Mouse (Mus musculus) erythroblast, embryonic 14.5 days (primary cell): ENCODE measurements around the gene Tmem9b. TPM values are rescaled to one million over a fixed set of nuclear protein-coding genes. Genes with fewer than 3 reads are reported as not detected.

Experiments used
- H3K27me3 ChIP-seq: 2 replicates; pipeline ENCODE4 v1.6.1; 2012; ENCODE audit warnings: inconsistent platforms; ENCODE audit not compliant: control insufficient read depth
- H3K36me3 ChIP-seq: 2 replicates; pipeline ENCODE4 v1.6.1; 2012; ENCODE audit warnings: mild to moderate bottlenecking, inconsistent platforms; ENCODE audit not compliant: control insufficient read depth
- H3K4me1 ChIP-seq: 2 replicates; pipeline ENCODE4 v1.6.1; 2012; ENCODE audit warnings: inconsistent platforms; ENCODE audit not compliant: control insufficient read depth
- H3K4me3 ChIP-seq: replicated peaks from 2 replicates; pipeline ENCODE3; 2012; ENCODE audit warnings: moderate library complexity, mild to moderate bottlenecking, inconsistent platforms
- H3K9me3 ChIP-seq: 2 replicates; pipeline ENCODE4 v1.6.1; 2012; ENCODE audit warnings: low read length, inconsistent platforms, mixed read lengths; ENCODE audit not compliant: control insufficient read depth
- GATA1 ChIP-seq: IDR thresholded peaks from 2 replicates; pipeline ENCODE4 v1.6.1; 2012; ENCODE audit warnings: low read length, inconsistent platforms, mixed read lengths
- TAL1 ChIP-seq: IDR thresholded peaks from 3 replicates; pipeline ENCODE4 v1.6.1; 2012; ENCODE audit warnings: low read length, inconsistent platforms, mixed read lengths
- polyA plus RNA-seq: library from polyadenylated mRNA; stranded (reverse); fragments of >175 nt; gene quantifications from 2 replicates; pipeline ENCODE4 v1.2.3, GENCODE M21; 2012

The Tmem9b gene
- polyA plus RNA-seq, 1 experiment = 0.51 TPM

DNA sequence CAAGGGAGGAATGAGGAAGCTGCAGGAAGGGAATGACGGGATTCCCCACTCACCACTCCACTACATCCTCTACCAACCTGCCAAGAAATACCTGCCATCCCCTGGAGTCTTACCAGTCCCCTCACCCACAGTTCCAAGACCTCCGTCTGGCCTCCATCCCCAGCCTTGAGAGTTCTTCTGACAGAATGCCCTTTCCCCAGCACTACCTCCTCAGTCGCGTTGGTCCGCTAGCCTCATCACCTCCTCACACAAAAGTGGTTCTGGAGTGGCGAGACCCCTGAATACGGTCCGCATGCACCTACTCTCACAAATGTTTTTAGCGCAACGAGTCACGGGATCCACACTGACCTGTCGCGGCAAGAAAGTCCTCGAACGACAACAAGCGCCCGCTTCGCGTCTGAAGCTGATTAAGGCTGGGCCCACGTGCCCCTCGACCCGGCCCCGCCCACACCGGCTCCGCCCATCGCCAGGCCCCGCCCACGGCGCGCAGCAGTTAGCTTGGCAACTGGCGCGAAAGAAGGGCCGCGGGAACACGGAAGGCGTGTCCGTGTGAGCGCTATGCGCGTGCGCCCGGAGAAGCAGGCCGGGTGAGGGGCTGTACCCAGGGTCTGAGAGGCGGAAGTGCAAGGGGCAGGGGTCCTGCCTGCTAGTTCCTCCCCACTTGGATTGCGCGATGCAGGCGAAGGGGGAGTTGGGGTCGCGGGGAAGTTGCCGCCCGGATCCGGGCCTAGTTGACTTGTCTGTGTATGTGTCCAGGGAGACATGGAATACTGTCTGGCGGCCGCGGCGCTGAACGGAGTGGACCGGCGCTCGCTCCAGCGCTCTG lies 49.3 kb downstream of the Tmem9b start, which contains the start of the genes St5 and Akip1:
St5 (minus strand) TSS at position 416 of the 826 bp plus-strand sequence.
Akip1 (plus strand) TSS at position 501 of the 826 bp plus-strand sequence.
- peaks cover 30% of the 10 kb centered on the region for H3K36me3 ChIP-seq
- peak within 1 kb of the TSS; percentile 68 for H3K4me3 ChIP-seq
- TF ChIP-seq TAL1 = no peak
- no peak for TF ChIP-seq GATA1
- peaks cover 53% of the 10 kb centered on the region for H3K4me1 ChIP-seq
- H3K9me3 ChIP-seq = peaks cover 3% of the 10 kb centered on the region; the same call in 1 of the 2 replicates
- H3K27me3 ChIP-seq = peaks cover 6% of the 10 kb centered on the region; the same call in 1 of the 2 replicates

DNA sequence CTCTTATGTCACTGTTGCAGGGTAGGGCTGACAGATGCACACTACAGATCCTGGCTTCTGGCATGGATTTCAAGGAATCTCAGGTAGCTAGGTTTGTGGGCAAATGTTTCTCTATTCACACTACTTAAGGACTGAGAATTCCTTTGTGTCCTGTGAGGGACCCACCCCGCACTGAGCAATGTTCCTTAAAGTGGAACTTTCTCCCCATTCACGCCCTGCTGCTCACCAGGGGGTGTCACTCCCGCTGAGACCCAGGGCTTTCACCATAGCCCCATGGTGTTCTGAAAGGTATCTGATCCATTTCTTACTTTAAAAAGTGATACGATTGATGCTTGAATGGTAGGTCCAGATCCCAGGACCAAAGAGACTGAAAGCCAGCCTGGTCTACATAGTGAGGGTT lies 50.0 kb downstream of the Tmem9b start:
- H3K4me1 ChIP-seq = peaks cover 50% of the 10 kb centered on the region
- H3K36me3 ChIP-seq = peaks cover 23% of the 10 kb centered on the region
- TF ChIP-seq GATA1 (no peak), TAL1 (no peak)
- peak overlapping the region; percentile 68 for H3K4me3 ChIP-seq
- peaks cover 6% of the 10 kb centered on the region; the same call in 1 of the 2 replicates for H3K27me3 ChIP-seq
- peaks cover 3% of the 10 kb centered on the region; the same call in 1 of the 2 replicates for H3K9me3 ChIP-seq

- peaks cover 3% of the 10 kb centered on the region; the same call in 1 of the 2 replicates for H3K9me3 ChIP-seq
- H3K4me3 ChIP-seq = no peak overlapping the region
- H3K4me1 ChIP-seq = peaks cover 27% of the 10 kb centered on the region
- TF ChIP-seq GATA1 (no peak), TAL1 (no peak)
- H3K36me3 ChIP-seq = peaks cover under 1% of the 10 kb centered on the region; the same call in 1 of the 2 replicates
- peaks cover 6% of the 10 kb centered on the region; the same call in 1 of the 2 replicates for H3K27me3 ChIP-seq
These were observed 52.5 kb downstream of the Tmem9b start for GRCm38 (mm10) chr7:109700213-109700612.

- H3K36me3 ChIP-seq = no peaks in the 10 kb centered on the region
- H3K27me3 ChIP-seq = no peaks in the 10 kb centered on the region
- no peaks in the 10 kb centered on the region for H3K4me1 ChIP-seq
- no peak overlapping the region for H3K4me3 ChIP-seq
- TF ChIP-seq GATA1 (no peak), TAL1 (no peak)
- H3K9me3 ChIP-seq = no peaks in the 10 kb centered on the region
These were observed 57.3 kb downstream of the Tmem9b start for GRCm38 (mm10) chr7:109695339-109695726.

DNA sequence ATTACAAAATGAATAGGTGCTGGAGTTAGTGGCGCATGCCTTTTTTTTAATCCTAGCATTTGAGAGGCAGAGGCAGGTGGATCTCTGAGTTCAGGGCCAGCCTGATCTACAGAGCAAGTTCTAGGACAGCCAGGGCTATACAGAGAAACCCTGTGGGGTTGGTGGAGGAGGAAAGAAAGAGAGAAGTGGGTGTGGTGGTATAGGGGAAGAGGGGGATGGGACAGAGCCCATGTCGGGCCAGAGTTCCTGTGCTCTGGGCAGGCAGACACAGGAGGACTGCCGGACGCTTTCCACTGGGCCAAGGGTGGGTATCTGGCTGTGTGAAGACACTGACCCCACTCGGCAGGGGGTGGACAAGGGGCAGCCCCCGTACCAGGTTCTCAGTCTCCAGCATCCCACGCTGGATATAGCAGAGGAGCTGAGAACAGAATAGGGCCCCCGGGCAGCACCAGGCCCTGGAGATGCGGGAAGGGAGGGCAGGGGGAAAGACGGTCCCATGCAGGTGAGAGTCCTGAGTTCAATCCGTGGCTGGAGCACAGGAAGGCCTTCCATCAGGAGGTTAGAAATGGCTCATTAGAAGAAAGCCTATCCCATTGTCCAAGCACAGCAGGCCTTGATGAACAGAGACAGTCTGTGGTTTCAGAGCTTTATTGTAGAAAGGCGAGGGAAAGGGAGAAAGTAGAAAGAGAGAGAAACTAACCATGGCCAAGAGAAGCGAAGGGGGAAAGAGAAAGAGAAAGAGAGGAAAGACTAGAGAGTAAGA lies 57.9 kb downstream of the Tmem9b start:
- no peak for TF ChIP-seq TAL1
- TF ChIP-seq GATA1 = no peak
- H3K36me3 ChIP-seq = no peaks in the 10 kb centered on the region
- no peaks in the 10 kb centered on the region for H3K4me1 ChIP-seq

GRCm38 (mm10) chr7:109690961-109691360 lies 61.7 kb downstream of the Tmem9b start:
- H3K36me3 ChIP-seq = no peaks in the 10 kb centered on the region
- H3K4me1 ChIP-seq = no peaks in the 10 kb centered on the region
- H3K27me3 ChIP-seq = no peaks in the 10 kb centered on the region
- H3K4me3 ChIP-seq = no peak overlapping the region
- no peak for TF ChIP-seq GATA1
- TF ChIP-seq TAL1 = no peak
- H3K9me3 ChIP-seq = no peaks in the 10 kb centered on the region

More for the DNA sequence above, 57.9 kb downstream of the Tmem9b start:
- Histone ChIP-seq H3K9me3 (no peaks in the 10 kb centered on the region), H3K27me3 (no peaks in the 10 kb centered on the region), H3K4me3 (no peak overlapping the region)

- TF ChIP-seq GATA1 (no peak), TAL1 (no peak)
- Histone ChIP-seq H3K27me3 (no peaks in the 10 kb centered on the region), H3K4me1 (no peaks in the 10 kb centered on the region), H3K36me3 (no peaks in the 10 kb centered on the region), H3K9me3 (no peaks in the 10 kb centered on the region), H3K4me3 (no peak overlapping the region)
These were observed 62.6 kb downstream of the Tmem9b start for GRCm38 (mm10) chr7:109690101-109690500.

GRCm38 (mm10) chr7:109686585-109687128 lies 66.0 kb downstream of the Tmem9b start:
- no peaks in the 10 kb centered on the region for H3K27me3 ChIP-seq
- H3K36me3 ChIP-seq = no peaks in the 10 kb centered on the region
- no peak overlapping the region for H3K4me3 ChIP-seq
- no peaks in the 10 kb centered on the region for H3K9me3 ChIP-seq
- no peaks in the 10 kb centered on the region for H3K4me1 ChIP-seq
- no peak for TF ChIP-seq GATA1
- TF ChIP-seq TAL1 = no peak

Other genes starting within 250 kb of the Tmem9b start
- gene Trim66, start 244.7 kb downstream of the Tmem9b start, polyA plus RNA-seq = not detected in 2 replicates
- gene Rpl27a, start 233.7 kb downstream of the Tmem9b start, polyA plus RNA-seq = 866 and 1,006 TPM in 2 replicates
- 1.1 and 1.3 TPM in 2 replicates for gene St5, start 49.3 kb downstream of the Tmem9b start, polyA plus RNA-seq
- gene Akip1, start 49.2 kb downstream of the Tmem9b start, polyA plus RNA-seq = 7.5 and 10.3 TPM in 2 replicates
- gene BC051019, start 29.0 kb downstream of the Tmem9b start, polyA plus RNA-seq = not detected in 2 replicates
- 0.11 and 0.28 TPM in 2 replicates for gene Ascl3, start 21.1 kb downstream of the Tmem9b start, polyA plus RNA-seq
- gene Nrip3, start 29.1 kb upstream of the Tmem9b start, polyA plus RNA-seq = 0.05 and 0.48 TPM in 2 replicates
- gene Scube2, start 112.8 kb upstream of the Tmem9b start, polyA plus RNA-seq = not detected in 2 replicates
- 0.45 and 0.60 TPM in 2 replicates for gene Dennd5a, start 207.6 kb upstream of the Tmem9b start, polyA plus RNA-seq
- 1.0 and 1.3 TPM in 2 replicates for gene Tmem41b, start 234.1 kb upstream of the Tmem9b start, polyA plus RNA-seq